Comparison of ENCODE assay signal across 10 mouse cellular contexts in genomic region chr17:48646626-48647195, GRCm38 (mm10).
DNase-seq lines count a peak whose midpoint lies in the region; ATAC-seq and TF ChIP-seq lines count a peak whose summit lies in the region.
"Had no signal": no experiment of that assay in that cellular context is flagged by ENCODE, and none has a peak within 500 bp of the region (broad histone marks: within the 10 kb centered on the region; RNA-seq: fewer than 3 reads in every experiment).

No protein-coding gene starts in this region.

- peak overlapping the region; percentile 38 for H3K4me2 ChIP-seq in lung, embryonic 15.5 days
- H3K4me2 ChIP-seq in hindbrain, embryonic 15.5 days: peak overlapping the region; percentile 14
- H3K4me2 ChIP-seq in midbrain, embryonic 15.5 days: peak overlapping the region; percentile 22

- no peak overlapping the region for H3K9ac ChIP-seq in lung, embryonic 15.5 days
- no peak overlapping the region for H3K9ac ChIP-seq in hindbrain, embryonic 15.5 days
- no peak overlapping the region for H3K9ac ChIP-seq in midbrain, embryonic 15.5 days

- no peak overlapping the region for H3K27ac ChIP-seq in lung, embryonic 15.5 days
- H3K27ac ChIP-seq in bone marrow macrophage, adult 2 months (ENCODE audit: insufficient read depth, low read depth, low read length): no peak overlapping the region
- H3K27ac ChIP-seq in hindbrain, embryonic 15.5 days (replicated peaks): no peak overlapping the region
- no peak overlapping the region for H3K27ac ChIP-seq in midbrain, embryonic 15.5 days

- H3K4me1 ChIP-seq in lung, embryonic 15.5 days: no peaks in the 10 kb centered on the region
- H3K4me1 ChIP-seq in bone marrow macrophage, adult 2 months (ENCODE audit: control insufficient read depth, insufficient read depth, low read length): no peaks in the 10 kb centered on the region
- no peaks in the 10 kb centered on the region for H3K4me1 ChIP-seq in hindbrain, embryonic 15.5 days (replicated peaks)
- H3K4me1 ChIP-seq in midbrain, embryonic 15.5 days: no peaks in the 10 kb centered on the region

- no peak overlapping the region for H3K4me3 ChIP-seq in lung, embryonic 15.5 days
- peak overlapping the region; percentile 1; the same call in 1 of the 2 replicates for H3K4me3 ChIP-seq in bone marrow macrophage, adult 2 months (ENCODE audit: insufficient read depth, low read length)
- no peak overlapping the region for H3K4me3 ChIP-seq in hindbrain, embryonic 15.5 days
- no peak overlapping the region for H3K4me3 ChIP-seq in midbrain, embryonic 15.5 days

- no peaks in the 10 kb centered on the region for H3K36me3 ChIP-seq in lung, embryonic 15.5 days
- H3K36me3 ChIP-seq in hindbrain, embryonic 15.5 days: no peaks in the 10 kb centered on the region
- H3K36me3 ChIP-seq in midbrain, embryonic 15.5 days (replicated peaks): no peaks in the 10 kb centered on the region

- ATAC-seq in lung, embryonic 15.5 days (ENCODE audit: borderline replicate concordance, extremely low read depth, low FRiP score, low TSS enrichment): no peak
- ATAC-seq in hindbrain, embryonic 15.5 days (ENCODE audit: low FRiP score, low read depth): no peak
- no peak for ATAC-seq in midbrain, embryonic 15.5 days (replicated peaks)

- DNase-seq in lung, postnatal 14 days: no peak
- no peak for DNase-seq in left cerebral cortex, postnatal 36 days (ENCODE audit: low spot score in 2 of 2)
- DNase-seq in yolk sac, embryonic 10.5 days (ENCODE audit: low spot score): no peak
- no peak for DNase-seq in spleen, postnatal 4 days (ENCODE audit: low spot score in 2 of 2)
- DNase-seq: kidney, postnatal 14 days; right cerebral cortex, postnatal 14 days had no signal

- intact Hi-C loops in left cerebral cortex, postnatal 36 days (cut with DNase I): no loop called here

- H3K27me3 ChIP-seq in lung, embryonic 15.5 days: no peaks in the 10 kb centered on the region
- H3K27me3 ChIP-seq in hindbrain, embryonic 15.5 days: no peaks in the 10 kb centered on the region
- H3K27me3 ChIP-seq in midbrain, embryonic 15.5 days (replicated peaks): no peaks in the 10 kb centered on the region

- WGBS in lung, embryonic 15.5 days: 53% methylated on average over 11 of the region's 11 CpGs
- 70% methylated on average over 11 of the region's 11 CpGs for WGBS in hindbrain, embryonic 15.5 days
- 68% methylated on average over 11 of the region's 11 CpGs for WGBS in midbrain, embryonic 15.5 days

- TF ChIP-seq POLR2A in bone marrow macrophage, adult 2 months (IDR thresholded peaks at IDR 0.05; ENCODE audit: borderline replicate concordance, low read depth, low read length): no peak

- no peaks in the 10 kb centered on the region for H3K9me3 ChIP-seq in lung, embryonic 15.5 days
- no peaks in the 10 kb centered on the region for H3K9me3 ChIP-seq in hindbrain, embryonic 15.5 days
- no peaks in the 10 kb centered on the region for H3K9me3 ChIP-seq in midbrain, embryonic 15.5 days

- TF ChIP-seq CTCF in bone marrow macrophage, adult 2 months (IDR thresholded peaks at IDR 0.05; ENCODE audit: low read depth, low read length): no peak
